Mouse (Mus musculus) mouse trophoblast stem cell (cell line): ENCODE results near the gene Eaf2.
"Not testable (repeated sequence)": the region's sequence is repeated elsewhere in the genome, so short reads cannot be mapped to it uniquely, and the experiment has no call there.

Experiments
- in situ Hi-C, 2 experiments: fragments of 300-500 bp; cut with MseI, MboI; formaldehyde crosslinking; loops; 2 replicates in 1 of 2; 3 replicates in 1 of 2; pipeline ENCODE4 v1.15.1; 2025

The Eaf2 gene

GRCm38 (mm10) chr16:36851202-36851601, 23.6 kb downstream of the Eaf2 start:
- in situ Hi-C loops = no loop called here

DNA sequence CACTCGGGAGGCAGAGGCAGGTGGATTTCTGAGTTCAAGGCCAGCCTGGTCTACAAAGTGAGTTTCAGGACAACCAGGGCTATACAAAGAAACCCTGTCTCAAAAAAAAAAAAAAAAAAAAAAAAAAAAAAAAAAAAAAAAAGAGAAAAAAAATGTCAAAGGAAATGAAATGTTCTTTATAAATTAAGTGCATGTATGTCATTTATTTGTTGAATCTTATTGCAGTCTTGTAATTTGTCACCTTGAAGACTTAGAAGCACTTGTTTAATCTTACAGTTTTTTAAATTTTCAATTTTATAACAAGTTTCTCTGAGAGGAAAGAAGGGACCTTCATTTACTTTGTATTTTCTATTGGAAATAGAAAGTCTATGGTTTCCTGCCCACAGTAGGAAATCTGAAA, 27.9 kb downstream of the Eaf2 start:
- in situ Hi-C loops = not testable (repeated sequence)

DNA sequence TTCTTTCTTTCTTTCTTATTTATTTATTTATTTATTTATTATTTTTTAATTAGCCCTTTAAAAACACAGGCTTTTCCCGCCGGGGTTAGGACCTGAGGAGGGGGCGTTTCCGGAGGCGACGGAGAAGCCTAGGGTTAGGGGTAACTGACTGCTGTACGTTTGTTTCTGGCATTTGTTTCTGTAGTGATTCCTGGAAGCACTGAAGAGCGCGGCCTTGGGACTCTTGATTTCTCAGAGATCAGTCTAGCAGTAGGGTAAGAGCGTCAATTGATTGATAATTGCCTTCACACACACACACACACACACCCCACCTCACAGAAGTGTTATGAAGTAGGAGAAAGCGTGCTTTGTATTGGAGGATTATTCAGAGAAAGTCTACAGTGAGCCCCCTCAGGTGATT, 46.0 kb downstream of the Eaf2 start:
- in situ Hi-C loops = no loop called here

DNA sequence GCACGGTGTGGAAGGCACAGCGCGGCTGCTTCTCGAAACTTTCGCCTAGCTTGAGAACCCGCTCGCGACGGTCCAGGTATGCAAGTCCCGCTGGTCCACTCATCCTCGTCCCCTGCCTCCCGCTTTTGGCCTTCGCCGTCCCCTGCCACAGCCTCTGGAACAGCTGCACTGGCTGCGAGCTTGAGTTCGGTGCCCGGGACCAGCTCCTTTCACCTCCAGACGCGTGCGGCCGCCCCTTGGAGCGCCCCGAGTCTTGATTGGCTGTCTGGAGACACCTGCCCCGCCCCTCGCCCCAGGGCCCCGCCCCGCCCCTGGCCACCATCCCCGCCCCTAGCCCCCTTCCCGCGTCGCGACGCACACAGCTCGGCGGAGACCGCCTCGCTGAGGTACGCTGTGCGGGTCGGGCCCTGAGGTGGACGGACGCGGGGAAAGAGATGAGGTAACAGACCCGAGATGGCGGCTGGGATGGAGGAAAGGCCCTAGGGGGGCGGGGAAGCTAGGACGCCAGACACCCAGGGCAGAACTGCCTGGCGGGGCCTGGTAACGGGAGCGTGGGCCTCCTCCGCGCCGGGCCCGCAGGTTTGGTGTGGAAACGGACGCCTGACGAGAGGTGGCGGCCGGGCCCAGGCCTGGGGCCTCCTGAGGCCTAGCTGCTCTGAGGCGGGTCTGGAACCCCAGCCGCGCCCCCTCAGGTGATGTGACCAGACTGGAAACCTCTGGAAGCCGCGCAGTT, 46.6 kb downstream of the Eaf2 start, which contains the start of gene Iqcb1:
Gene Iqcb1 (plus strand): TSS at position 332 of the 733 bp plus-strand sequence.
- in situ Hi-C loops = no loop called here

GRCm38 (mm10) chr16:36827611-36828053, 47.2 kb downstream of the Eaf2 start:
- in situ Hi-C loops = no loop called here

DNA sequence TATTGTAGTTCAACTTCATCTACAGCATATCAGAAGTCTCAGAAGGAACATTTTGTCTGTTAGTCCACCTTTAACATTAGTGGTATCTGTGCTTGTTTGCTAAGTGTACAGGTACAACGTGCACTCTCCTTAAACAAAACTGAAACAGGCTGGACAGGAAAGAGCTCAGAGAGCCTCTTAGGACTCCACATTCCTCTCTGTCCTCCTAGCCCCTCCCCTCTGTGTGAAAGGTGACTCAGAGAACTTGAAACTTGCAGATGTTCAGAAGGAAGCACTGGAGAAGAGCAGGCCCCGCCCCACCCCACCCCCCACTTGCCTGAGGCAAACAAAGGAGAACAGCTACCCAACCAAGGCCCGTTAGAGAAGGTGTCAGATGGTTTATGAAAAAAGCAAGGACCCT, 53.3 kb downstream of the Eaf2 start:
- in situ Hi-C loops = loop anchor here in 1 of 2 experiments (5.0 kb wide), 1 partner anchor 349 kb away; no protein-coding TSS in a partner anchor

DNA sequence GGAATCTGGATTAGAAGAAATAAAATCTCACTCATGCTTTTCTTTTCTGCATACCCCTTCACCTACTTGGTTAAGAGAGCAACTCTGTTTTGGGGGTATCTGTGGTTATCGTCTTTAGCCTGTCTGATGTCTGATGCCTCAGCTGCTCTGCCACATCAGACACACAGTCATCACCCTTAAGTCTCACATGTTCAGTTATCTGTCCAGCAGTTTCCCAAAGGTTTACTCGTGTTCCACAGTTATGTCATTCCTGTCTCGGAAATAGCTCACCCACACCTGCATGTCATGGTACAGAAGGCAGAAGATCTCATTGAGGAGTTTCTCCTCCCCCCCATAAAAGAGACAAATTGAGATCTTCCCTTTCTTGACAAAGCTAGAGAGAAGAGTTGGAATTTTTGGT, 54.1 kb downstream of the Eaf2 start:
- in situ Hi-C loops = loop anchor here in 1 of 2 experiments (5.0 kb wide), 1 partner anchor 348 kb away; no protein-coding TSS in a partner anchor

- in situ Hi-C loops = loop anchor here in 1 of 2 experiments (5.0 kb wide), 1 partner anchor 348 kb away; no protein-coding TSS in a partner anchor
Observed at GRCm38 (mm10) chr16:36820016-36820415, 54.8 kb downstream of the Eaf2 start.

DNA sequence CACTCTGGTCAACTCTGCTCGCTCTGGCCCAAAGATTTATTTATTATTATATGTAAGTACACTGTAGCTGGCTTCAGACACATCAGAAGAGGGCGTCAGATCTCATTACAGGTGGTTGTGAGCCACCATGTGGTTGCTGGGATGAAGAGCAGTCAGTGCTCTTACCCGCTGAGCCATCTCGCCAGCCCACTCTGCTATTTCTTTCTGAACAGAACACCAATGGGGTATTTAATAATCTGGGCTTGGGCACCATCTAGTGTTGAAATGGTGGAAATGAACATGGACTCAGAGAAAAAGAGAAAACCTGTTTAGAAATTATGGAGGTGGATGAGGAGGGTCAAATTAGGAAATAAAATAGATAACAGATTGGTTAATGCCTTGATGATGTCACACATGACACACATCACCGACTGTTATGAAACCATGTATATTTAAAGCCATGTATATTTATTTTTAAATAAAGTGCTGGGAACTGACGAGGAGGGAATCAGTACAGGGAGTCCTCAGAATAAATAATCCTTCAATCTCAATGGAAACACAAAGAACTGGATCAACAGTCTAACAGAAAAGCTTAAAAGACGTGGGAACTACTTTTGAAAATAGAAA, 57.4 kb downstream of the Eaf2 start:
- in situ Hi-C loops = loop anchor here (5.0 to 10.0 kb wide), 2 partner anchors 83 to 345 kb away; no protein-coding TSS in a partner anchor

GRCm38 (mm10) chr16:36816916-36817315, 57.9 kb downstream of the Eaf2 start:
- in situ Hi-C loops = loop anchor here (5.0 to 10.0 kb wide), 2 partner anchors 82 to 345 kb away; no protein-coding TSS in a partner anchor

- in situ Hi-C loops = loop anchor here (5.0 to 10.0 kb wide), 2 partner anchors 71 to 79 kb away; no protein-coding TSS in a partner anchor
Observed at GRCm38 (mm10) chr16:36813680-36814079, 61.1 kb downstream of the Eaf2 start.

GRCm38 (mm10) chr16:36808616-36809015, 66.2 kb downstream of the Eaf2 start:
- in situ Hi-C loops = no loop called here

DNA sequence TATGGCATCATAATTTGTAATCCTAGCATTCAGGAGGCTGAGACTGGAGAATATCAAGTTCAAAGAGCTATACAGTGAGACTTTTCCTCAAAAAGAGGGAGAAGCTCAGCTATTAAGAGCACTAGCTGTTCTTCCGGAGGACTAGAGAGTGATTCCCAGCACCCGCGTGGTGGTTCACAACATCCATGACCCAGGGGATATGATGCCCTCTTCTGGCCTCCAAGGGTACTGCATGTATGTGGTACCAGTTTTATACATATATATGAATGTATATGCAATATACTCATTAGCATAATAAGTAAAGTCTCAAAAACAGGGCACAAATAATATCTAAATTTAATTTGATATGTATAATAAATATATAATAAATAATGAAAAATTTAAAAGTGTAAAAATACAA, 72.4 kb downstream of the Eaf2 start:
- in situ Hi-C loops = no loop called here

DNA sequence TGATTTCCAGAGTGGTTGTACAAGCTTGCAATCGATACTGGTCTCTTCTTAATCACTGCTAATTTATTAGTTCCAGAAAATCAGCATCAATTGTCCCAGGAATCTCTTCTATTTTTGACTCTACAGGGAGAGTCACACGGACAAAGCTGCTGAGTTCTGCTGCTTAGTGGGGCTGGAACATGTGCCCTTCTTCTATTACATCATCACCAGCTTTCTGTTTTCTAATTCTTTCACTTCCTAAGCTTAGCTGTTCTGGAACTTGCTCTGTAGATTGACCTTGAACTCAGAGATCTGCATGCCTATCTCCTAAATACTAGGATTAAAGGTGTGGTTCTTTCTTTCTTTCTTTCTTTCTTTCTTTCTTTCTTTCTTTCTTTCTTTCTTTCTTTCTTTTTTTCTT, 76.5 kb downstream of the Eaf2 start:
- in situ Hi-C loops = no loop called here

DNA sequence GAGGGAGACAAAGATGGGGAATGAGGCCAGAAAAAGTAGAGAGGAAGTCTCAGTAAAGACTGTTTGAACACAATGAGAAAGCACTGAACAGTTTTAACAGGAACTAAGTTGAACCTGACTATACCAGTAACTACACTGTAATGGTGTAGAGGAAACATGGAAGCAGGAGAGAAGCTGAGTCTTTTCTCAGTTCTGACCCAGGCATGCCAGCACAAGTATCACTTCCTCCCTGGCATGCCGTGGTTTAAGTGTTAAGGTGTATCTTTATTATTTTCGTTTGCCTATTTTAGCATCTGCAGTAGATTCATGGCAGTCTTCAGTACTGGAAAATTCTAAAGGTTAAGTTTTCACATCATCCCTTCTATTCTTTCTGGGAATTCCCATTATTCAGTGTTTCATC, 79.8 kb downstream of the Eaf2 start:
- in situ Hi-C loops = no loop called here

DNA sequence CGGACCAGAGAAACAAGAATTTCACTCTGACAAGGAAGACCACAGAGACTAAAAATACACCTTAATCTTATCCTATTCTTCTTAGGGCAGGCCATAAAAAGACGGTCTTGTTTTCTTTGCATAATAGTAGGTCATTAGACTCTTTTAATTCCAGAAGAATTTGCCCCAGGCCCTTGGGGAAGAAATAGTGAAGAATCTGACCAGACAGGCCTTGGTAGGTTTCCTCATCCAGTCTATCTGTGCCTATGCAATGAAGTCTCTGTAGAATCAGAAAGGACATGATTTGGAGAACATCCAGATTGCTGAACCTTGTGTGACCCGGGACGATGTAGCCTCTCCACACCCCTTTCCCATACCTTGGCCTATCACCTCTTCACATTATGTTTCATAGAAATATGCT, 84.6 kb downstream of the Eaf2 start:
- in situ Hi-C loops = no loop called here

GRCm38 (mm10) chr16:36786466-36786865, 88.3 kb downstream of the Eaf2 start:
- in situ Hi-C loops = no loop called here

GRCm38 (mm10) chr16:36784594-36785313, 90.0 kb downstream of the Eaf2 start, which contains the start of gene Slc15a2:
Gene Slc15a2 (minus strand): TSS chr16:36784962.
- in situ Hi-C loops = no loop called here

DNA sequence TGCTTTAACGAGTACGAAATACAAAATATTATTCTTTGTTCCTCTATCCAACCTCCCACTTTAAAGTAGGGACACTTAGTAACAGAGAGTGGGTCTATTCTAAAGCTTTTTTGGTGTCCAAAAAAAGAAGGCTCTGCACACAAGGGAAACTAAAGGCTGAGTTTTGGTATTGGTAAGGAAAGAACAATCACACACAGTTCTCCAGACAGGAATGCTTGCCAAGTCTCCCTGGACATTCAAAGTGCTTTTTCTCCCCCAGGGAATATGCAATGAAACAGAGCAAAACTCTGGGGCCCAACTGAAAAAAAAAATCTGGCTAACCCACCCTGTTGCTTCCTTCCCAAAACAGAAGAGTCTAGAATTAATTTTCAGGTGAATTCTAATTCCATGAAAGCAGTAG, 90.7 kb downstream of the Eaf2 start:
- in situ Hi-C loops = no loop called here

- in situ Hi-C loops = no loop called here
Observed at GRCm38 (mm10) chr16:36775658-36776057, 99.1 kb downstream of the Eaf2 start.

- in situ Hi-C loops = no loop called here
Observed at GRCm38 (mm10) chr16:36772996-36773395, 101.8 kb downstream of the Eaf2 start.

DNA sequence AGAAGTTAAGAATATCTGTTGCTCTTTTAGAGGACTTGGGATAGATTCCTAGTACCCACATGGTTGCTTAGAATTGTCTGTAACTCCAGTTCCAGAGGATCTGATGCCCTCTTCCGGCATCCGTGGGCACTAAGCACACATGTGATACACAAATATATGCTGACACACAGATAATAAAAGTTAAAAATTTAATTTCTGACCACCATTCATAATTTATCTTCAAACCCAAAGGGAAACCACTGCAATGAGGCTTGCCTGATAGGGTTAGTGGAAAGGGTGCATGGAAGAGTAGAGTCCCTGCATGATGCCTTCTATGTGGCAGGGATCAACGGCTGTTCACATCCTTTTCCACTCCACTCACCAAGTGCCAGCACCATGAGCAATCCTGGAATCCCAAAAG, 103.1 kb downstream of the Eaf2 start:
- in situ Hi-C loops = no loop called here
